Mouse (Mus musculus): ENCODE measurements around the gene Neu1.
"Not testable (repeated sequence)": the region's sequence is repeated elsewhere in the genome, so short reads cannot be mapped to it uniquely, and the experiment has no call there.

The Neu1 gene

DNA sequence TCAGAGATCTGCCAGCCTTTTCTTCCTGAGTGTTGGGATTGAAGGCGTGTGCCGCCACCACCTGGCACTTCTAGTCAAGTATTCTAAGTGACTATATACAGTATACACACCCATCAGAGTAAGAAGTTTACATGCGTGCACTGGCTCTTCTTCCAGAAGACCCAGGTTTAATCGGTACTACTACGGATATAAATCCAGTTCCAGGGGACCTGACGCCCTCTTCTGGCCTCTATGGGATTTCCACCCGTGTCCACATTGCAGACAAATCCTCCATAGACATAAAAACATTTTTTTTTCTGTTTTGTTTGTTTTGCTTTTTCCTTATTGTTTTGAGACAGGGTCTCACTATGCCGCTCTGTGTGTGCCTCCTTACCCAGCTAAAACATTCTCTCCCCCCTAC is 16.6 kb downstream of the Neu1 start:
- DNase-seq (ENCODE audit: low read depth, low spot score) = peak; percentile 67

DNA sequence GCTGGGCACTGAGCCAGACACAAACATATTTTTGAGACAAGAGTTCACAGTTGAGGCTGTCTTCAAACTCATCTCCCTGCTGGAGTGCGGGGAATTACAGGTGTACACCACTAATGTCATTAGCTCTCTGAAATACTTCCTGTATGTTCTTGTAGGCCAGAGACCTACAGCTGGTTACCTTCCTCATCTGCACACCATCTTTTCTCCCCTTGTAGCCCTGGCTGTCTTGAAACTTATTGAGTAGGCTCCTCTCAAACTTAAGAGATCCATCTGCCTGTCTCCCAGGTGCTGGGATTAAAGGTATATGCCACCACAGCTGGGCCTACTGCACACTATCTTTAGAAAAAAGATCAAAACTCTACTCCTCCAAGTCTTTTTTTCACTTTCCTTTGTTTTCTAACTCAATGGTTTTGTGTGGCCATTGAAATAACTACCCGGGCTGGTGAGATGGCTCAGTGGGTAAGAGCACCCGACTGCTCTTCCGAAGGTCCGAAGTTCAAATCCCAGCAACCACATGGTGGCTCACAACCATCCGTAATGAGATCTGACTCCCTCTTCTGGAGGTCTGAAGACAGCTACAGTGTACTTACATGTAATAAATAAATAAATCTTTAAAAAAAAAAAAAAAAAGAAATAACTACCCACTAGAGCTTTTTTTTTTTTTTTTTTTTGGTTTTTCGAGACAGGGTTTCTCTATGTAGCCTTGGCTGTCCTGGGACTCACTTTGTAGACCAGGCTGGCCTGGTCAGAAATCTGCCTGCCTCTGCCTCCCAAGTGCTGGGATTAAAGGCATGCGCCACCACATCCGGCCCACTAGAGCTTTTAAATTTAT is 17.9 kb downstream of the Neu1 start:
- DNase-seq (ENCODE audit: low read depth, low spot score) = peak; percentile 30

DNA sequence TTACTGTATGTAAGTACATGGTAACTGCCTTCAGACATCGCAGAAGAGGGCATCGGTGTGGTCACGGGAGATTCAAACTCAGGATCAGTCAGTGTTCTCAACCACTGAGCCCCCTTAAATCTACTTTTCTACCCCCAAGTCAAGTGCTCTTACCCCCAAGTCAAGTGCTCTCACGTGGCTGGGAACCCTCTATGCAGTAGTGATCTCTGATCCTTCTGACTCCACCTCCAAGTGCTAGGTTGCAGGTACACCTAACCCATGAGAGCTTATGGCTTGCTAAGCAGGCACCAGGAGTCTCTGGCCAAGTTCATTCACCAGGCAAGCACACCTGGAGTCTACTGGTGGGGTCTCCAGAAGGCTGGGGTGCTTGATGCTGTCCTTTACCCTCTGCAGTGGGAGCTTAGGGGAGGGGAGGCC is 18.5 kb downstream of the Neu1 start:
- DNase-seq (ENCODE audit: low read depth, low spot score) = no peak

DNA sequence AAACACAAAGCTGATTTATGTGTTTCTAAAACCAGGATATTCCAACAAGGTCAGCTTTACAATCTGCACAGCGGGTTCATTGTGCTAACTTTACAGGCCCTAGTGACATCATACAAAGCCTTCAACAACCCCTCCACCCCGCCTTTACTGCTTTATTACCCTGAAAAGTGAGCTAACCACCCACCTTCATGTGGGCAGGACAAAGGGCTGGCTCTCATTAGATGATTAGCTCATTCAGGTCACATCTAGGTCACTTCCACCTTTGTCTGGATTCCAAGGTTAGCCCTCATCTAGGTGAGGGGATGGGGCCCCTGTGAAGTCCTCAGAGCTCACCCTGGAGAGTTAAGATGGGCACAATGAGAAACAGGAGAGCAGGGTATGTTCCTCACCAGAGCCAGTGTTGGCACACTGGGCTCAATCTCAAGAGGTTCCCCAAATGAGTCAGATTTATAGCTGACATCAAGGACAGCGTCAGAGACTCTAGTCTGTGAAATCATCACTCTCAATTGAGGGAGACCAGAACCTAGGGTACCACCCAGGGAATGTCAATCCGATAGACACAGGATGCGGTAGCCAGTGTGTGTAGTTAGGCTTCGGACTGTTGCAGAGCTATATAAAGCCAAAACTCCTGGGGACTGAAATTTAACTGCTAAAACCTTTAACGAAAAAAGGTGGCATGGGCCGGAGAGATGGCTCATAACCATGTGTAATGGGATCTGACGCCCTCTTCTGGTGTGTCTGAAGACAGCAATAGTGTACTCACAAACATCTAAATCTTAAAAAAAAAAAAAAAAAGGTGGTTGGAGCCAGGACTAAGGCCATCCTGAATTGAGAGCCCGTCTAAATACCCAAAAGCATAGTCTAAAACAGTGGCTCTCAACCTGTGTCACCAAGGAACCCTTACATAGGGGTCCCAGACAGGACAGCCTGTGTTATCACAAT is 19.7 kb downstream of the Neu1 start:
- peak; percentile 62 for DNase-seq (ENCODE audit: low read depth, low spot score)

DNA sequence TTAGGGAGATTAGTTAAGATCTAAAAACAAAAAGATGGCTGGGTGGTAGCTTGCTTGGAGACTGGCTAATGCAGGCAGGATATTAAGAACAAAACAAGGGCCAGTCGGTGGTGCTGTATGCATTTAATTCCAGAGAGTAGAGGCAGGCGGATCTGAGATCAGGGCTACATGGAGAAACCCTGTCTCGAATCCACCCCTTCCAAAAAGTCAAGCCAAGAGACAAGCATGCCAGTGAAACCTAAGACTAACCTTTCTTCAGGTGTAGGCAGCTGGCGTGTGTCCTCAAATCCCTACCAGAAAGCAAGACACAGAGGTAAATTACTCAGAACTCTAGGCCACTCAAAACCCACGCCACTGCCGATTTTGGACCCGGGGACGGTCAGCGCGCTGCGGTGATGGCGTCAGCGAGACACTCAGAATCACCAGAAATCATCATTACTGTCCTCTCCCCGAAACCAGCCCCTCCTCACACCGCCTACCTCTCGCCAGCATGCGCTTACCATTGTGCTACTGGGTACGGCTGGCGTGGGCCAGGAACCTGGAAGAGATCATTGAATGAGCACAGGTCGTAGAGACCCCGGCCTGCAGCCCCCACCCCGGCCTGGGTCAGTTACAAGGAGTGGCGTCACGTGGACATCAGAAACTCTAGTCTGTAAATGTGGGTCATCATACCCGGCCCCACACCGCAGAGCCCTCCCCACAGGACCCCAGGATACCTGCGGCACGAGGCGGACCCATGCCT is 20.8 kb downstream of the Neu1 start:
- DNase-seq (ENCODE audit: low read depth, low spot score) = no peak

DNA sequence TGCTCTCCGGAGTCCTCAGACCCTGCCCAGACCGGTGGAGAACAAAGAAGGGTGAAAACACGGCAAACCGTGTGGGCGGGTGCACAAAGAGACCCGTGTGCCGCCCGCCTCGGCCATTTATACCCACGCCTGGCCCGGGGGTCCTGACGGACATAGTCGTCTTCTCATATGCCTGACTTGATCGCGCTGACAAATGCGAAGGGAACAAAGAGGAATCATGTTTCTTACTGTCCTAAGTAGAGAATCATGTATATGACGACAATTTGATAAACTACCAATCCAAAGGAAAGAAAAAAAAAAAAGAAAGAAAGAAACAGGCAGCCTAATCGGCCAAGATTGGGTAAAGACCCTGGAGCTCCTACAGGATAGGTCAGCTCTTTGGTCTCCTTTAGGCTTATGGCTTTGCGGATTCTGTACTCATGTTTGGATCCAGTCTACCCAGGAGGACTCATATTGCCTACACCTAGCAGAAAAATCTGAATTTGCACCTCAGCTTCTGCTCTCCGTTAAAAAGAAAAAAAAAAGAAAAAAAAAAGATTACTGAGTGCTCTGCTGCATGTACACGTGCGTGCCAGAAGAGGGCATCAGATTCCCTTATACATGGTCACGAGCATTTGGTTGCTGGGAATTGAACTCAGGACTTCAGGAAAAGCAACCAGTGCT is 21.5 kb downstream of the Neu1 start:
- peak; percentile 87 for DNase-seq (ENCODE audit: low read depth, low spot score)

DNA sequence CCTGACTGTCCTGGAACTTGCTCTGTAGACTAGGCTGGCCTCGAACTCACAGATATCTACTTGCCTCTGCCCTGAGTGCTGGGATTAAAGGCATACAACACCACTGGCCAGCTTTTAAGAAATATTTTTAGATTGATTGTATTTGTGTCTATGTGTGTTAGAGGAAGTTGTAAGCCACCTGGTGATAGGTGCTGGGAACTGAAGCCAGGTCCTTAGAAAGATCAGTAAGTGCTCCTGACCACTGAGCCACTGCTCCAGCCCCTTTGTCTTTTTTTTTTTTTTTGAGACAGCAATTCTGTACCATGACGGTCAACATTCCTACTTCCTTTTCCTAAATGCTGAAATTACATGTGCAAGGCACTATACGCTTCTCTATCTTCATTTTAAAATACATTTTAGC is 22.2 kb downstream of the Neu1 start:
- DNase-seq (ENCODE audit: low read depth, low spot score) = no peak

DNA sequence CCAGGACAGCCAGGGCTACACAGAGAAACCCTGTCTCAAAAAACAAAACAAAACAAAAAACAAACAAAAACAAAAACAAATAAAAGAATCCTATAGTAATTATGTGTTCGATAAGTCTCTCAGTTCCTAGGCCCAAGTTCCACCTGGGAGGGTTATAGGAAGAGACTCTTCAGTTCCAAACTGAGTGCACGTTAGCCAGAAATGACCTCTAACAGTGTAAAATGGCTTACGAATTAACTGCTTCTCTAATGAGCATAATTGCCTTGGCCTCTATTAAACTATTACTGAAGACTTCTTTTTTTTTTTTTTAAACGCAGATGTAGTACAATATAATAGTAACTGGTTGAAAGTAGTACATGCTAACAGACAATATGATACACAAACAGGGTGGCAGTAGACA is 22.9 kb downstream of the Neu1 start:
- DNase-seq (ENCODE audit: low read depth, low spot score) = no peak

DNA sequence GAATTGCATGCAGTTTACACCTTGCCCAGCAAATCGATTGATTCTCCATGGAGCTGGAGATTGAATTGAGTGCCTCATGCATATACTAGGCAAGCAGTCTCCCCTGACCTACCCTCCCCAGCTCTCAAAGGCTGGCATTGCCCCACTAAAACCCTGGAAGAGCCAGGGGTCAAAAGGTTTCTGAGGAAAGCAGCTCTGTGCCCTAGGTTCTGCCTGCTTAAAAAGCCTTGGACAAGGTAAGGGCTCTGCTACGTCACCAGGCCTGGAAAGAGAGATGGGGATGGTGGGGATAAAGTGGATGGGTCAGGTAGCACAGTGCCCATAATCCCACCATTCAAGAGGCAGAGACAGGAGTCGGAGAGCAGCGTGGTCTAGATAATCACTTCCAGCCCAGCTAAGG is 23.8 kb downstream of the Neu1 start:
- no peak for DNase-seq (ENCODE audit: low read depth, low spot score)

DNA sequence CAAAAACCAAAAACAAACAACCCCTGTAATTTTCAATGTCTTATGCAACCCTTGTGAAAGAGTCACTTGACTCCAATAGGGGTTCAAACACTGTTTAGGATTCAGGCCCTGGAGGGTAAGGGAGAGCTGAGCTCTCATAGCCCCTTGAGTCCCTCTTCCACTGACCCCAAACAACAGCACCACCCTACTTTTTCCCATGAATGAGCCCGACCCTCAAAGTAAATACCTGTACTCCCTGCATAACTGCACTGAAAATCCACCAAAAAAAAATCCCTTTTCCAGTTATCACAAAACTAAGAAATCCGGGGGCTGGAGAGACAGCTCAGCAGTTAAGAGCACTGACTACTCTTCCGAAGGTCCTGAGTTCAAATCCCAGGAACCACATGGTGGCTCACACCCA is 24.8 kb downstream of the Neu1 start:
- DNase-seq (ENCODE audit: low read depth, low spot score) = no peak

DNA sequence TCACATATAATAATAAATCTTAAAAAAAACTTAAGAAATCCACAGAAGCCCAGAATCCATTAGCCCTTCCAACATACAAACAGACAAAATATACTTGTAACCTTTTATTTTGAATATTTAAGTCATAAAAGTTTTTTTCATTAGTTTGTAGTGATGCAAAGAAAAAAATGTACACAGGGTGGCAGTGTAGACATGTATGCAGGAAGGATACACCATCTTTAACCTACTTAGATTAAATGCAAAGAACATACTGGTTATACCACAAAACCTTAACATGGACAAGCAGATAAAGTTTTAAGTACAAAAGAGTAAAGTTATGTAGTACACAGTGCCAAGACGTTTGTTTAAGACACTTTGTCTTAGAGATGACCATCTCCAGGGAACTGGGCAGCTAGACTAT is 25.3 kb downstream of the Neu1 start:
- DNase-seq (ENCODE audit: low read depth, low spot score) = peak; percentile 69

DNA sequence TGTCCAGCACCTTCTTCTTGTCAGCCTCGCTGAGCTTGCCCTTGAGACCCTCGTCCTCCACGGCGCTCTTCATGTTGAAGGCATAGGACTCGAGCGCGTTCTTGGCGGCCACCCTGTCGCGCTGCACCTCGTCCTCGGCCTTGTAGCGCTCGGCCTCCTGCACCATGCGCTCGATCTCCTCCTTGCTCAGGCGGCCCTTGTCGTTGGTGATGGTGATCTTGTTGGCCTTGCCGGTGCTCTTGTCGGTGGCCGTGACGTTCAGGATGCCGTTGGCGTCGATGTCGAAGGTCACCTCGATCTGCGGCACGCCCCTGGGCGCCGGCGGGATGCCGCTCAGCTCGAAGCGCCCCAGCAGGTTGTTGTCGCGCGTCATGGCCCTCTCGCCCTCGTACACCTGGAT is 26.2 kb downstream of the Neu1 start:
- DNase-seq (ENCODE audit: low read depth, low spot score) = not testable (repeated sequence)

DNA sequence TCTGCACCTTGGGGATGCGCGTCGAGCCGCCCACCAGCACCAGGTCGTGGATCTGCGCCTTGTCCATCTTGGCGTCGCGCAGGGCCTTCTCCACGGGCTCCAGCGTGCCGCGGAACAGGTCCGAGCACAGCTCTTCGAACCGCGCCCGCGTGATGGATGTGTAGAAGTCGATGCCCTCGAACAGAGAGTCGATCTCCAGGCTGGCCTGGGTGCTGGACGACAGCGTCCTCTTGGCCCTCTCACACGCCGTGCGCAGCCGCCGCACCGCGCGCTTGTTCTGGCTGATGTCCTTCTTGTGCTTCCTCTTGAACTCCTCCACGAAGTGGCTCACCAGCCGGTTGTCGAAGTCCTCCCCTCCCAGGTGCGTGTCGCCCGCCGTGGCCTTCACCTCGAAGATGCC is 26.9 kb downstream of the Neu1 start:
- not testable (repeated sequence) for DNase-seq (ENCODE audit: low read depth, low spot score)

DNA sequence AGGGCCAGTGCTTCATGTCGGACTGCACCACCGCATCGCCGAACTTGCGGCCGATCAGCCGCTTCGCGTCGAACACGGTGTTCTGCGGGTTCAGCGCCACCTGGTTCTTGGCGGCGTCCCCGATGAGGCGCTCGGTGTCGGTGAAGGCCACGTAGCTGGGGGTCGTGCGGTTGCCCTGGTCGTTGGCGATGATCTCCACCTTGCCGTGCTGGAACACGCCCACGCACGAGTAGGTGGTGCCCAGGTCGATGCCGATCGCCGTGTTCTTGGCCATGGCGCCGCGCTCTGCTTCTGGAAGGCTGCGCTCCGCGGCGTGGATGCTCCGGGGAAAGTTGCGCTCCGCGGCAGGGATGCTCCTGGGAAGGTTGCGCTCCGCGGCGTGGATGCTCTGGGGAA is 27.7 kb downstream of the Neu1 start:
- not testable (repeated sequence) for DNase-seq (ENCODE audit: low read depth, low spot score)

DNA sequence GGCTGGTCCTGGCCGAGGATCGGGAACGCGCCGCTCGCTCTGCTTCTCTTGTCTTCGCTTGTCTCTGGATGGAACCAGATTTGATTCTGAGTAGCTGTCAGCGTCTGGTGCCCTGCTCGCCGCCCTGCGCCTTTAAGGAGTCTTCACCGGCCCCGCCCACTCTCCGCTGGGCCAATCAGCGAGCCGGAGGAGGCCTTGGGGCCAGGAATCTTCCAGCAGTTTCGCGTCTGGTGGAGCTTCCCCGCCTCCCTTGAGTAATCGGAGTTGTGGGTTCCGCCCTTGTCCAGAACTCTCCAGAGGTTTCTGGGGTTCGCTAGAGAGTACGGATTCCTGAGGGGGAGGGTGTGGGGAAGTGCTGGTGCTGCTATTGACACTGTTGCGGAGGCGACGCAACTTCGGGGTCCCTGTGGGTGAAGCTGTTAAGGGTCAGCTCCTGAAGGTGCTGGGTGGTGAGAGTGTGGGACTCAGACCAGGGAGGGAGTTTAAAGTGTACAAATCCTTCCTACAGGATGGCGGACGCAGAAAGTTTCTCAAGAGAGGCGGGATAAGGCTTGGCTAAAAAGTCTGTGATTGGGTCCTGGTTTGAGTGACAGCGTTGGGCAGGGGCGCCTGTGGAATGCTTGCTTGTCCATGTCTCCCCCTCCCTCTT is 28.2 kb downstream of the Neu1 start, which contains the start of gene Hspa1b:
Hspa1b (minus strand) TSS at position 109 of the 649 bp plus-strand sequence.
- peak; percentile 92 for DNase-seq (ENCODE audit: low read depth, low spot score)

DNA sequence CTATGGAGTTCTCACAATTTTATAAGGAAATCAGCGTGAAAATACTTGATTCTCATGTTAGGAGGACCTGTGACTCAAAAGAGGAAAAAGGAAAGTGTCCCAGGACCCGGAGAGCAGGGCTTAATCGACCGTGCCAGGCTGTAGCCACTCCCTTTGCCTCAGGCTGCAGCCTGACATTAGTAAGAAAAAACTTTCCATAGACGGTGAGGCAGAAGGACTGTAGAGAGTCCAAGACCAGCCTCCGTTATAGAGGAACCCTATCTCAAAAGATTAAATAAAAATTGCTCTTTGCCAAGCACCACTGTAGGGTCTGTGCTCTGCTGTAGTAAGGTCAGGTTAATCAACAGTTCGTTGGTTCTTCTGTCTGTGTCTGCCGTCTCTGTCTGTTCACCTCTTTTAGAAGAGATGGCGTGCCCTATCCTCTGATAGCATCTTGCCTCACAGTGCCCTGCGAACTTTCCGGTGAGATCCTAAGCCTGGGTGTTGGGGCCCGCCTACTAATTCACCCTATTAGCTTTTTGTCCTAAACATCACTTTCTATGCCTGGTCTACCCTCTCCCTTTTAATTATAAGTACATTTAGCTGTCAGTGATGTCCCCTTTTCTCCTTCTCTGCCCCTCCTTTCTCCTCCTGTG is 28.9 kb downstream of the Neu1 start:
- peak; percentile 92 for DNase-seq (ENCODE audit: low read depth, low spot score)

DNA sequence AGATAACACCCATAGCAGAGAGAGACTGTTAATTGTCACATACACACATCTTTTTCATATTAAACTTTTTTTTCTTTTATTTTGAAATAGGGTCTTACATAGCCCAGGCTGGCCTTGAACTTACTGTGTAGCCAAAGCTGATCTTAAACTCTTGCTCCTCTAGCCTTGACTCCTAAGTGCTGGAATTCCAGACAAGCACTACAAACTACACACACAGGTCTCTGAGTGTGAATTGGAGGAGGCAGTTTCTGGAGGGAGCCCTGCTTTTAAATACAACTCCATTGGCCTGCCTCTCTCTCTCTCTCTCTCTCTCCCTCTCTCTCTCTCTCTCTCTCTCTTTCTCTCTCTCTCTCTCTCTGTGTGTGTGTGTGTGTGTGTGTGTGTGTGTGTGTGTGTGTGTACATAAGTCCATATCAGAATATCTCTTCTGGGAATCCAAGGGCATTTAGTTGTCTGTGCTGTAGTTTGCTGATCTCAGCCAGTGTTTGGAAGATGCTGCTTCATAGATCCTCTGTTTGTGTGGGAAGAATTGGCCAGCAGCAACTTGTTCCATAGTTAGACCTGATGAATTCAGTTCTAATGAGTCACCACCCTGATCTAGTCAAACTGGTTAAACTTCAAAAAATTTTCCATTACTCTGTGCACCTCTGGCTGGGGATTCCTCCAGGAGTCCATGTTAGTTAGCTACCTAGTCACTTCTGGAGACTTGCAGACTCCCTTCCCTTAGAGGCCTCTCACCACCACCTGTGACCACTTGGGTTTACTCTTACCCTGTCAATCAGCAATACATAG is 29.8 kb downstream of the Neu1 start:
- DNase-seq (ENCODE audit: low read depth, low spot score) = peak; percentile 88

DNA sequence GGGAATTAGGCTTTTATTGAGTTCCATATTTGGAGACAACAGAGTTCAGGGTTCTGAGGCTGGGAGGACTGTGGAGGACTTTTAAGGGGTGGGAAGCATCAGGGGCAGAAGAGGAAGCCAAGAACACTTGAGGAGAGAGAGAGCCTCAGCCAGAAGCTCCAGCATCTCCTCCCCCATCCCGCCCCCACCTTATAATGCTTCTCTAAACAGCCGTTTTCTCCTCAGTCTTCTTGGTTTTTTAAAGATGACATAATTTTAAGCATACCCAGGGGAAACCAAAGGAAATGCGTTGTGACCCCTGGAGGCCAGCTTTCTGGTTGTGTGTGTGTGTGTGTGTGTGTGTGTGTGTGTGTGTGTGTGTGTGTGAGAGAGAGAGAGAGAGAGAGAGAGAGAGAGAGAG is 31.1 kb downstream of the Neu1 start:
- DNase-seq (ENCODE audit: low read depth, low spot score) = peak; percentile 41

DNA sequence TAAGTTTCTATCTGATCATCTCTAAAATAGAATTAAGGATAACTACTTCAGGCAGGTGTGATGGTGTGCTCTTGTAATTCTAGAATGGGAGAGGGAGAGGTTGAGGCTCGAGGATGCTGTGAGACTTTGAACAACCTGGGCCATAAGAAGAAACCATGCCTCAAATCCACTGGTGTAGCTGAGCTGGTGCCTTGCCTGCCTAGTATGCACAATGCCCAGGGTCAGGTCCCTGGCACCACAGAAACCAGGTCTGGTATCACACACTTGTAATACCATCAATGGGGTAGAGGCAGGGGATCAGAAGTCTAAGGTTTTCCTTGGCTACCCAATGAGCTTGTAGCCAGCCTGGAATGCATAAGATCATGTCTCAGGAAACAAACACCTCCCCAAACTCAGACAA is 31.8 kb downstream of the Neu1 start:
- DNase-seq (ENCODE audit: low read depth, low spot score) = no peak
